Mouse (Mus musculus) E14TG2a.4 (cell line): ENCODE measurements around the gene Dnajb1.

Experiments used
- CTCF ChIP-seq: conservative IDR thresholded peaks from 2 replicates; pipeline ENCODE4 v1.5.1; 2014; ENCODE audit warnings: low read length
- POU5F1 ChIP-seq: IDR thresholded peaks from 2 replicates; pipeline ENCODE4 v1.6.1; 2014; ENCODE audit warnings: low read length, borderline replicate concordance

GRCm38 (mm10) chr8:83582226-83582625 is 25.8 kb upstream of the Dnajb1 start:
- TF ChIP-seq CTCF (no peak), POU5F1 (no peak)
